15 mouse cellular contexts compared by ENCODE assay signal in the genomic region with DNA sequence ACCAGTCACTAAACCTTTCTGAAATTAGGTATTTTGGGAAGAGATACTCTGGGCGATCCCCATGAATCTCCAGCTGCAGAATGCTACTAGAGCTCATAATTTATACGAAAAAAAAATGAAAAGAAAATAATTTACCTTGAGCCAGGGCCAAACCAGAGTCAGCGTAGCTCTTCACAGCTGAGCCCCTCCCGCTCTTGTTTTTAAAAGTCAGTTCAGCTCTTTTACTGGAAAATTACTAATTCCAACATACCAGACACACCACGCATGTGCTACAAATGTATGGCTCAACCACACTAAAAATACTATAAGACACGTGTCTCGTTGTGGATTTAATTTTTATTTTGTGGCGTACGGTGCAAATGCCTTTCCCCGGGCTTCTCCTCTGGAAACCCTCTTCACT.
"Had no signal": no experiment of that assay in that cellular context is flagged by ENCODE, and none has a peak within 500 bp of the region (broad histone marks: within the 10 kb centered on the region; RNA-seq: fewer than 3 reads in every experiment).

No protein-coding gene starts in this region.

- H3K4me2 ChIP-seq: limb, embryonic 13.5 days; liver, embryonic 12.5 days; lung, embryonic 14.5 days; midbrain, embryonic 15.5 days; neural tube, embryonic 13.5 days had no signal

- DNase-seq: kidney, postnatal 4 days; lung, embryonic 14.5 days; lung, postnatal 10 days; lung, postnatal 4 days; retina, postnatal 1 day; right cerebral cortex, postnatal 4 days; spleen, adult 18-20 months; thymus, adult 18-20 months; thymus, postnatal 14 days had no signal

- H3K9ac ChIP-seq: limb, embryonic 13.5 days; liver, embryonic 12.5 days; lung, embryonic 14.5 days; midbrain, embryonic 15.5 days; neural tube, embryonic 13.5 days had no signal

- H3K4me1 ChIP-seq: liver, embryonic 12.5 days; midbrain, embryonic 10.5 days; midbrain, embryonic 15.5 days; neural tube, embryonic 13.5 days had no signal

- ATAC-seq: liver, embryonic 12.5 days; midbrain, embryonic 15.5 days had no signal

- H3K9me3 ChIP-seq: limb, embryonic 13.5 days; liver, embryonic 12.5 days; midbrain, embryonic 10.5 days; midbrain, embryonic 15.5 days; neural tube, embryonic 13.5 days had no signal

- H3K36me3 ChIP-seq: limb, embryonic 13.5 days; liver, embryonic 12.5 days; midbrain, embryonic 10.5 days; midbrain, embryonic 15.5 days; neural tube, embryonic 13.5 days had no signal

- H3K27ac ChIP-seq: layer of hippocampus, adult 2 months; limb, embryonic 13.5 days; liver, embryonic 12.5 days; midbrain, embryonic 10.5 days; midbrain, embryonic 15.5 days; neural tube, embryonic 13.5 days had no signal

- H3K27me3 ChIP-seq: limb, embryonic 13.5 days; midbrain, embryonic 15.5 days; neural tube, embryonic 13.5 days had no signal

- H3K4me3 ChIP-seq: layer of hippocampus, adult 2 months; limb, embryonic 13.5 days; liver, embryonic 12.5 days; midbrain, embryonic 10.5 days; midbrain, embryonic 15.5 days; neural tube, embryonic 13.5 days had no signal
